Mouse (Mus musculus) c-Kit-positive CD71-positive TER-119-positive erythroid progenitor cells, embryonic 14.5 days (primary cell): Measurements from ENCODE around the gene Csnk1d.
A peak's percentile ranks its signal among the peaks of the same experiment; 100 is the strongest.

ENCODE experiments used
- DNase-seq: peaks from one replicate; pipeline ENCODE4 v3.0.0-alpha.2; 2013; ENCODE audit warnings: low spot score

Csnk1d gene

GRCm38 (mm10) chr11:120951731-120952730, 39.1 kb downstream of the Csnk1d start:
- DNase-seq: peak; percentile 65

GRCm38 (mm10) chr11:120951237-120951636, 39.9 kb downstream of the Csnk1d start:
- no peak for DNase-seq

DNA sequence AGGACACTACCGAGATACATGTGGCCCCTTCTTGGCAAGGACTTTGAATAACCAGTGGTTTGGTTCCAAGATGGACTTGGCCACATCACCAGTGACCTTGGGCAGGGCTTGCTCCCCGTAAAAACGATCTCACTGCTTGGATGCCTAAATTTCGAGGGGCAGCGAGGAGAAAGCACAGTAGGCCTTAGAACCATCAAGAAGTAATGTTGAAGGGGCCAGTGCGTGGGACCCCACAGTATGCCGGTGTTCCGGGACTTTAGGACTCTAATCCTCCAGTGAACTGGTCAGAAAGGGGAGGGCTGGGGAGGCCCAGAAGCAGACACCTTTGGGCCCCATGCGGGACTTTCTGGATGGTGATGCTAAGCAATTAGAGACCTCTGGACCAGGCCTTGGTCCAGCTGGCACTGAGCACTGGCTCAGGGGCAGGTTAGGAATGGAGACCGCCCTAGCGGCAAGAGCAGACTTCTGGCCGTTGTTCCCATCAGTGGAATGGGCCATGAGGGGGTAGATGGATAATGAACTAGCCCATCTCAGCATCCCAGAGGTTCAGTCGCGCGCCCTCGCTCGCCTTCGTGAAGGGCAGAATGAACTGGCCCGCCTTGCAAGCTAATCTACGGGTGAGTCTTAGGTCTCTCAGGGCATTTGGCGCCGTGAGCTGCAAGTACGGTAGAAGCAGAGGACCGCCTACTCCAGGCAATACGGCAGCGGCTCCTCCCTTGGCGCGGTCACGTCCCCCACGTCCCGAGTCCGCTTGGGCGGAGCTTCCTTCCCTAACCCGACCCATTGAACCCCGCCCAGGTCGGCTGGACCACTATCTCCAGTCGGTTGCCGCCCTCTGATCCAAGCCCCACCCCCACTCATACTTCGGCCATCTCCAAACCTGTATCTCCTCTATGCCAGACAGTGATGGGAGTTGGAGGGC, 40.6 kb downstream of the Csnk1d start:
- peak; percentile 98 for DNase-seq

DNA sequence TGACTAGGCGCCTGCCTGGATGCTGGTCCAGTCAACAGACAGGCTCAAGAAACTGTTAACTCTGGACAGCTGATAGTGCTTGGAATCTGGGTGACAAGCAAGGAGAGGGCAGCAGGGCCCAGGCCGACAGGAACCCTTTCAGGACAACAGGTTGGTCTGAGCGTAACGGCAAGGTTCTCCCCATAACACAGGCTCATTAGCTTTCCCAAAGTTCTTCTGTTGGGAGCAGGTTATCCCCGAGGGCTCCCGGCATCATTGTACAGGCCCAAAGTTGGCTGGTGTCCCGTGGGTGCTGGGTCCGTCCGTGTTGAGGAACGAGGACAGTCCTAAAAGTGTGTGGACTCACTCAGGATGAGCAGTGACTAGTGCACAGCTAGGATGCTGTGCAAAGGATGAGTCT, 41.3 kb downstream of the Csnk1d start:
- DNase-seq: no peak

DNA sequence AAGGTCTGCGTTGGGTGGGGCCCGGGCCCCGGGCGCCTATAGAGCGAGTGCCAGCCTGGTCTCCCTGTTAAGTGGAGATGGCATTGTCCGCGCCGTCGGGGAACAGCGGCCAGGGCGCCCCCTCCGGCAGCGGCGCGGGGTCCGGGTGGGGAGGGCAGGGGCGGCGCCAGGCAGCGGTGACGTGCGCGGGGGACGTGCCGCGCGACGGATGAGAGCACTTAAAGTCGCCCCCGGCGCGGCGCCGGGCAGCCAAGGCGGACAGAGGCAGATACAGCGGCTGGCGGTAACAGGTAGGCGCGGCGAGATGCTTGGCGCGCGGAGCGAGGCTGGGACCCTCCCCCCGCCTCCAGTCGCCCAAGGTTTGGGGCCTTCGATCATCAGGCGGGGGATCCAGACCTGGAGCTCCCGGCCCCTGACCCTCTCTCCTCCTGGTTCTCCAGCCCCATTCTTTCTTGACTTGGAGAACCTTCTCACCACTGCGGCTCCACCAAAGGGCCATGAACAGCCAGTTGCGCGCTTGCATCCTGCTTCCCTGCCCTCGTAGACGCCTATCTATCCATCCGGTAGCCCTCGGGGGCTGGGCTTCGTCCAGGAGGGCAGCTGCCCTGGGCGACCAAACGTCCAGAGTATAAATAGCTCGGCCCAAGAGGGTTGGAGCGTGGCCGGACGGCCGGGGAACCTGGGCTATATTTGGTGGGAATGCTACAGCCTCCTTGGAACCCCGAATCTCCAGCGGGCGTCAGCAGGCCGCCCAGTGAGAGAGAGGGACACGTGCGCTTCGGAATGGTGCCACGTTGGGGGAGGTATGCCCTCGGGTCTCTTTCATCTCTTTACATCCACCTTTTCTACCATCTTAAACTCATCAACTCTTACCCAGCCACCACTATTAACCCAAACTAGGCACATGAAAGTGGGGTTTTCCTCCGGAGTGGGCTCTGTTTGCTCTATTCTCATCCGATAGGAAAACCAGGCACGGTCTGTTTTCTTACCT, 42.0 kb downstream of the Csnk1d start:
- peak; percentile 35 for DNase-seq

DNA sequence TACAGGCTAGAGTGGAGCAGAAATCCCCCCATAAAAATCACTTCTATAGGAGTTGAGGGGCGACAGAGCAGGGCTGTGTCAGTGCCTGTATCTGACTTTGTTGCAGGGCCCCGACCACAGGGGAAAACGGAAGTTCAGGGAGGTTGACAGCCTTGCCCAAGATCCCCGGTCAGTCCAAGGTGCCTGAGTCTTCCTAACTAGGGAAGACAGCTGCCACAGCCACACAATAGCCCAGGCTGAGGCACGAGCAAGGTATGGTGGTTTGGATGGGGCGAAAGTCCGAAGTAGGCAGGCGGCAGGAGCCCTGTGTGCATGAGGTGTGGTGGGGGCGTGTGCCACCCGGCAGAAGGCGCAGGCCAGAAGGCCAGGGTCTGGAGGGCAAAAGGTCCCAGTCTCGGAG, 42.8 kb downstream of the Csnk1d start, which contains the start of gene Slc16a3:
Gene Slc16a3, plus strand, starts transcription at position 153 of the 400 bp plus-strand sequence.
- no peak for DNase-seq

DNA sequence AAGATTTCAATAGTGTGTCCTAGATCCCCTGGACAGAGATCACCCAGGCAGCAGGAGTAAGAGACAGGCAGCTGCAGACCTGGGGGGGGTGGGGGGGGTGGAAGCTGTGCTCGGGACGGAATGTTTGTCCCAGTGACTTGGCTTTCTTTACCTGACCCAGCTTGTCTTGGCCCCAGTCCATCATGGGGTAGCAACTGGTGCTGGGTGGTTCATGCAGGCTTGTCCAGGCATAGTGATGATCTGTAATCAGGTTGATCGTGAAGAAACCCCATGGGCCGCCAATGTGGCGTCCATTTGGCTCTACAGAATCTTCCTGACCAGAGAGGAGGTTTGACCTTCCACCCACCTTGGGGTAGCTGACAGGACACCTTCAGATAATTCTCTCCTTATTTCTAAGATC, 45.2 kb downstream of the Csnk1d start:
- DNase-seq: no peak

DNA sequence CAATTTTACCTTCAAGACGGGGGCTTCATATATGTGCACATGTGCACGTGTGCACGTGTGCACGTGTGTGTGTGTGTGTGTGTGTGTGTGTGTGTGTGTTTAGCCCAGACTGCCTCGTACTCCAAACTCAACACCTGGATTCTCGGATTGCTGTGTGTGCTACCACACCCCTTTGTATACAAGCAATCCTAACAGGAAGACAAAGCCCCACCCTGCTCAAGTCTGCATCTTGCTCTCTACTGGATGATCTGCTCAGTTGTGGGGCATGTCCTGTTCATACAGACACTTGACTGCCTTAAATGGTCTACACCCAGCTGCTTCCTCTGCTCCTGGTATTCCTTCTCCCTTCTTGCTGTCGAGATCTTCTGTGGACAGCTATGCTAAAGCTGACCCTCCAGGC, 45.9 kb downstream of the Csnk1d start:
- DNase-seq: no peak

- DNase-seq: no peak
These were observed 50.2 kb downstream of the Csnk1d start for GRCm38 (mm10) chr11:120940959-120941358.

DNA sequence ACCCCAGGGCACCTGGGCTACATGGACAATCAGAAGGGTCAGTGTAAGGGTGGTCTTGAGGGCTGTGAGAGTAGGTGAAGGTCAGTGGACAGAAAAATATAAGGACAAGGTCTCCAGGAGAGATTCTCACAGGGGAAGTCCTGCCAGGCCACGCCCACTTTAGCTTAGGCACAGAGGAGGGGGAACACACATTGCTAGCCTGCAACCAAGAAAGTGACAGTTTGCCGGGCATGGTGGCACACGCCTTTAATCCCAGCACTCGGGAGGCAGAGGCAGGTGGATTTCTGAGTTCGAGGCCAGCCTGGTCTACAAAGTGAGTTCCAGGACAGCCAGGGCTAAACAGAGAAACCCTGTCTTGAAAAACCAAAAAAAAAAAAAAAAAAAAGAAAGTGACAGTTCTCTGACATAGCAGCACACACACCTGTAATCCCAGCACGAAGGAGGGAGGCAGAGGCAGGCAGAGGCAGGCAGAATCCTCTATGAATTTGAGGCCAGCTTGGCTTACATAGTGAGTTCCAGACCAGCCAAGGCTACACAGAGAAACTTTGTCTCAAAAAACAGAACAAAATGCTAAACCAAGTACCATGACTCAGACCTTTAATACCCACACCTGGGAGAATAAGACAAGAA, 51.3 kb downstream of the Csnk1d start:
- no peak for DNase-seq

- DNase-seq: no peak
These were observed 52.3 kb downstream of the Csnk1d start for GRCm38 (mm10) chr11:120938795-120939194.

GRCm38 (mm10) chr11:120937976-120938375, 53.2 kb downstream of the Csnk1d start:
- DNase-seq: no peak

GRCm38 (mm10) chr11:120932564-120933398, 58.3 kb downstream of the Csnk1d start, which contains the start of gene Ccdc57:
Gene Ccdc57, minus strand, starts transcription at chr11:120932872.
- peak; percentile 89 for DNase-seq

DNA sequence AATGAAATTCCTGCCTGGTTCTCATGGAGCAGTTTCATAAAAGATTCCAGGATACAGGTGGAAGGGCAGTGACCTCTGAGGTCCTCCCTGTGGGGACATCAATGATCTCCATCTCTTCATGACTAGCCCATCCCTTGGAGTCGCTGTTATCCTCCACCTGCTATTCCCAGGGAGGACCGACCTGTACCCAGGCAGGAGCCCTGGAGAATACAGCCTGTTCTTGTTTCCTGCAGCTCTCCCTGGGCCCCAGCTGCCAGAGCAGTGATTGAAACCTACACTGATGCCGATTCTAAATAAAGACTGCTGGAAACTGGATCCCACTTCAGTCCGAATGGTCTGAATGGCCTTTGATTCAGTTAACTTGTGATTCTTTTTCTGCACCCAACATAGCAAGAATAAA, 59.7 kb downstream of the Csnk1d start:
- DNase-seq: no peak

- no peak for DNase-seq
These were observed 62.7 kb downstream of the Csnk1d start for GRCm38 (mm10) chr11:120928468-120928867.

DNA sequence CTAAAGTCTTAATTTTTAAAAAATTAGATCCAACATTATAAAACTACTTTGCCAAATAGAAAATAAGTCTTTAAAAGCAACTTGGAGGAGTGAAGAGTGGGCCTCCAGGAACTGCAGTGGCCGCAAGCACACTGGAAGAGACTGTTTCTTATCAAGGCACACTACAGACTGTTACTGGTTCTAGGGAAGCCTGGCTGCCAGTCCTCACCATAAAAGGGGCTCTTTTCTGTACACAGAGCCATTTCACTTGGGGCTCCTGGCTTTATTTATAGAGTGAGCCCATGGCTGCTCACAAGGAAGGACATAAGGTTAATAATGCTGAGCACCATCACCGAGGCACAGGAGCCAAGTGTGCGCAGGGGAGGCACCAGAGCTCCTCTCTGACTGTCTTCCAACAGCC, 68.6 kb downstream of the Csnk1d start:
- no peak for DNase-seq

DNA sequence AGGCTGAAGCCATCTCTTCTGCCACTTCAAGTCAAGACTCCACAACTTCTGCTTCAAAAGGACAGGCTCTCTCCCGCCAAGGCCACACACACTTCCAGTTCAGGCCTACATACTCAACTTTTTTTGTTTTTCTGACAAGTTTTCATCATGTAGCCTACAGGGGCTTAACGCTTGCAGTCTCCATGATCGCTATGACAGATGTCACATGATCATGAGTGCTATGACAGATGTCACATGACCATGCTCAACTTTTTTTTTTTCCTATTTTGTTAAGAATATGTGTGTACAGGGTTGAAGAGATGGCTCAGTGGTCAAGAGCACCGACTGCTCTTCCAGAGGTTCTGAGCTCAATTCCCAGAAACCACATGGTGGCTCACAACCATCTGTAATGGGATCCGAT, 73.4 kb downstream of the Csnk1d start:
- DNase-seq: no peak

GRCm38 (mm10) chr11:120916477-120916876, 74.7 kb downstream of the Csnk1d start:
- no peak for DNase-seq

- DNase-seq: no peak
These were observed 77.3 kb downstream of the Csnk1d start for GRCm38 (mm10) chr11:120913796-120914195.
